8 mouse cellular contexts compared by ENCODE assay signal in the genomic region with DNA sequence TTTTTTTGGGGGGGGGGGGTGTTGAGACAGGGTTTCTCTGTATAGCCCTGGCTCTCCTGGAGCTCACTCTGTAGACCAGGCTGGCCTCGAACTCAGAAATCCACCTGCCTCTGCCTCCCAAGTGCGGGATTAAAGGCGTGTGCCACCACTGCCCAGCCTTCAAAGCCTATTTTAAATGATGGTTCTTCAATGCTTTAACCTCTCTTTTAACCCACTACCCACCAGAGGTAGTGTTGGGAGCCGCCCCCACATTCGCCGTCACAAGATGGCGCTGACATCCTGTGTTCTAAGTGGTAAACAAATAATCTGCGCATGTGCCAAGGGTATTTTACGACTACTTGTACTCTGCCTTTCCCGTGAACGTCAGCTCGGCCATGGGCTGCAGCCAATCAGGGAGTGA. TPM values are rescaled to one million over a fixed set of nuclear protein-coding genes. Genes with fewer than 3 reads are reported as not detected.
DNase-seq lines count a peak whose midpoint lies in the region; ATAC-seq and TF ChIP-seq lines count a peak whose summit lies in the region.
"Not testable (repeated sequence)": the region's sequence is repeated elsewhere in the genome, so short reads cannot be mapped to it uniquely, and the experiment has no call there.
"Had no signal": no experiment of that assay in that cellular context is flagged by ENCODE, and none has a peak within 500 bp of the region (broad histone marks: within the 10 kb centered on the region; RNA-seq: fewer than 3 reads in every experiment).

No protein-coding gene starts in this region.

- not testable (repeated sequence) for H3K4me2 ChIP-seq in embryonic facial prominence, embryonic 15.5 days (replicated peaks); heart, embryonic 15.5 days
- H3K4me2 ChIP-seq in kidney, embryonic 15.5 days, result peak overlapping the region; percentile 25; the same call in 1 of the 2 replicates
- H3K4me2 ChIP-seq in liver, embryonic 15.5 days, result peak overlapping the region; percentile 91; the same call in 1 of the 2 replicates

- H3K27ac ChIP-seq in embryonic facial prominence, embryonic 15.5 days (replicated peaks), result 0 out of 2 replicates have a peak overlapping the region, but pooled peaks have one; percentile 34
- peak overlapping the region; percentile 97; the same call in 1 of the 2 replicates for H3K27ac ChIP-seq in heart, embryonic 15.5 days
- H3K27ac ChIP-seq in kidney, embryonic 15.5 days, result peak overlapping the region; percentile 97
- peak overlapping the region; percentile 98 for H3K27ac ChIP-seq in liver, embryonic 15.5 days (replicated peaks)

- 65% methylated on average over 8 of the region's 12 CpGs for WGBS in embryonic facial prominence, embryonic 15.5 days
- 52% methylated on average over 8 of the region's 12 CpGs for WGBS in heart, embryonic 15.5 days
- WGBS in kidney, embryonic 15.5 days, result 69% methylated on average over 8 of the region's 12 CpGs
- WGBS in liver, embryonic 15.5 days (ENCODE audit: insufficient replicate concordance), result 64% methylated on average over 8 of the region's 12 CpGs

- not testable (repeated sequence) for H3K36me3 ChIP-seq in embryonic facial prominence, embryonic 15.5 days; heart, embryonic 15.5 days; kidney, embryonic 15.5 days; liver, embryonic 15.5 days (replicated peaks)

- TF ChIP-seq POLR2A in brain, embryonic 14.5 days (IDR thresholded peaks at IDR 0.05; ENCODE audit: borderline replicate concordance, extremely low read depth, insufficient read depth, insufficient read length, poor library complexity, severe bottlenecking), result not testable (repeated sequence)

- peaks cover 21% of the 10 kb centered on the region; the same call in 1 of the 2 replicates for H3K4me1 ChIP-seq in embryonic facial prominence, embryonic 15.5 days
- H3K4me1 ChIP-seq in heart, embryonic 15.5 days (replicated peaks), result peaks cover 30% of the 10 kb centered on the region
- peaks cover 11% of the 10 kb centered on the region for H3K4me1 ChIP-seq in kidney, embryonic 15.5 days
- peaks cover 35% of the 10 kb centered on the region for H3K4me1 ChIP-seq in liver, embryonic 15.5 days (replicated peaks)

- peak; percentile 58 for DNase-seq in brain, embryonic 14.5 days (ENCODE audit: low read depth)
- peak; percentile 68 for DNase-seq in naive thymus-derived CD4-positive, alpha-beta T cell, adult 2 months (ENCODE audit: low read depth)
- DNase-seq in thymus, postnatal 0 days (ENCODE audit: low spot score), result peak; percentile 49

- peaks cover 16% of the 10 kb centered on the region for H3K27me3 ChIP-seq in embryonic facial prominence, embryonic 15.5 days
- H3K27me3 ChIP-seq in heart, embryonic 15.5 days, result peaks cover 12% of the 10 kb centered on the region; the same call in 1 of the 2 replicates
- peaks cover 21% of the 10 kb centered on the region for H3K27me3 ChIP-seq in kidney, embryonic 15.5 days
- peaks cover 22% of the 10 kb centered on the region for H3K27me3 ChIP-seq in liver, embryonic 15.5 days

- H3K9me3 ChIP-seq in embryonic facial prominence, embryonic 15.5 days (replicated peaks); heart, embryonic 15.5 days (replicated peaks); kidney, embryonic 15.5 days (replicated peaks); liver, embryonic 15.5 days (replicated peaks): not testable (repeated sequence)

- not testable (repeated sequence) for ATAC-seq in embryonic facial prominence, embryonic 15.5 days (ENCODE audit: insufficient number of reproducible peaks, low FRiP score, low TSS enrichment, low read depth); heart, embryonic 15.5 days (replicated peaks; ENCODE audit: insufficient number of reproducible peaks, insufficient read depth, low FRiP score, low read depth); kidney, embryonic 15.5 days (replicated peaks; ENCODE audit: low FRiP score); liver, embryonic 15.5 days (ENCODE audit: insufficient read depth)

- TF ChIP-seq CTCF in brain, embryonic 14.5 days (IDR thresholded peaks at IDR 0.05; ENCODE audit: borderline replicate concordance, extremely low read depth, insufficient read depth, insufficient read length), result not testable (repeated sequence)

- not testable (repeated sequence) for H3K4me3 ChIP-seq in embryonic facial prominence, embryonic 15.5 days (replicated peaks); heart, embryonic 15.5 days; kidney, embryonic 15.5 days (replicated peaks)
- H3K4me3 ChIP-seq in liver, embryonic 15.5 days (replicated peaks), result 0 out of 2 replicates have a peak overlapping the region, but pooled peaks have one; percentile 7

- H3K9ac ChIP-seq in embryonic facial prominence, embryonic 15.5 days; heart, embryonic 15.5 days; kidney, embryonic 15.5 days; liver, embryonic 15.5 days: not testable (repeated sequence)

RNA-seq across cellular contexts. Expression of a gene that starts 1.0 kb away (rescaled TPM):
- 87.9 and 92.7 TPM in 2 replicates for polyA plus RNA-seq in brain, embryonic 14.5 days (2012; rRNA removed)
- 65.2 and 67.0 TPM in 2 replicates for polyA plus RNA-seq in embryonic facial prominence, embryonic 15.5 days (2015; fragmentation: Nextera tagmentation; extraction: Ambion mirVana)
- polyA plus RNA-seq in heart, embryonic 15.5 days (2015; fragmentation: Nextera tagmentation; extraction: Ambion mirVana), result 72.4 and 82.5 TPM in 2 replicates
- polyA plus RNA-seq in kidney, embryonic 15.5 days (2015; fragmentation: Nextera tagmentation; extraction: Ambion mirVana), result 47.5 and 50.3 TPM in 2 replicates
- polyA plus RNA-seq in liver, embryonic 15.5 days (2015; fragmentation: Nextera tagmentation; extraction: Ambion mirVana), result 35.7 and 38.3 TPM in 2 replicates
- polyA plus RNA-seq in thymus, postnatal 0 days (2015; fragmentation: Nextera tagmentation; extraction: Ambion mirVana), result 74.3 and 98.4 TPM in 2 replicates

RNA-seq across cellular contexts. Expression of a gene that starts 22.6 kb away (rescaled TPM):
- 152 and 167 TPM in 2 replicates for polyA plus RNA-seq in brain, embryonic 14.5 days (2012; rRNA removed)
- polyA plus RNA-seq in embryonic facial prominence, embryonic 15.5 days (2015; fragmentation: Nextera tagmentation; extraction: Ambion mirVana), result 361 and 369 TPM in 2 replicates
- 230 and 277 TPM in 2 replicates for polyA plus RNA-seq in heart, embryonic 15.5 days (2015; fragmentation: Nextera tagmentation; extraction: Ambion mirVana)
- polyA plus RNA-seq in kidney, embryonic 15.5 days (2015; fragmentation: Nextera tagmentation; extraction: Ambion mirVana), result 365 and 386 TPM in 2 replicates
- polyA plus RNA-seq in liver, embryonic 15.5 days (2015; fragmentation: Nextera tagmentation; extraction: Ambion mirVana), result 173 and 194 TPM in 2 replicates
- 196 and 200 TPM in 2 replicates for polyA plus RNA-seq in thymus, postnatal 0 days (2015; fragmentation: Nextera tagmentation; extraction: Ambion mirVana)

RNA-seq across cellular contexts. Expression of a gene that starts 40.6 kb away (rescaled TPM):
- polyA plus RNA-seq in brain, embryonic 14.5 days (2012; rRNA removed), result 1.9 and 3.2 TPM in 2 replicates
- polyA plus RNA-seq in embryonic facial prominence, embryonic 15.5 days (2015; fragmentation: Nextera tagmentation; extraction: Ambion mirVana), result 6.6 and 7.4 TPM in 2 replicates
- 8.9 and 9.2 TPM in 2 replicates for polyA plus RNA-seq in heart, embryonic 15.5 days (2015; fragmentation: Nextera tagmentation; extraction: Ambion mirVana)
- 21.3 and 22.0 TPM in 2 replicates for polyA plus RNA-seq in kidney, embryonic 15.5 days (2015; fragmentation: Nextera tagmentation; extraction: Ambion mirVana)
- polyA plus RNA-seq in liver, embryonic 15.5 days (2015; fragmentation: Nextera tagmentation; extraction: Ambion mirVana), result 5.5 and 5.7 TPM in 2 replicates
- 0.36 and 0.55 TPM in 2 replicates for polyA plus RNA-seq in thymus, postnatal 0 days (2015; fragmentation: Nextera tagmentation; extraction: Ambion mirVana)
- polyA plus RNA-seq: inflammation-experienced regulatory T-cells, adult 6 months had no signal

Comparison
In these comparisons a context has a peak if more than half of its experiments do, and no peak if none do; other contexts are left out.
1. H3K27ac ChIP-seq: peak in every context shown above with its lines; median percentile 98 in liver, embryonic 15.5 days; 97 in heart, embryonic 15.5 days; 97 in kidney, embryonic 15.5 days; 34 in embryonic facial prominence, embryonic 15.5 days.